Mouse (Mus musculus): ENCODE results near the gene Adam12.

GRCm38 (mm10) chr7:134163751-134164150 is 68.2 kb downstream of the Adam12 start:
- TF ChIP-seq CTCF (IDR thresholded peaks at IDR 0.05; ENCODE audit: low read depth, low read length) = no peak
- no peak for TF ChIP-seq POLR2A (IDR thresholded peaks at IDR 0.05; ENCODE audit: insufficient read depth, low read length)
- TF ChIP-seq EP300 (IDR thresholded peaks at IDR 0.05; ENCODE audit: insufficient read depth, low read depth, low read length) = no peak

Measured in ES-Bruce4 (cell line).